Mouse (Mus musculus) myocyte (in vitro differentiated cells): ENCODE measurements around the gene Fam149a.

Experiments
- CEBPB ChIP-seq: IDR thresholded peaks from 2 replicates; pipeline ENCODE4 v1.6.1; 2011; ENCODE audit warnings: mild to moderate bottlenecking, moderate library complexity; ENCODE audit not compliant: poor library complexity, insufficient read depth, severe bottlenecking
- POLR2A ChIP-seq: IDR thresholded peaks from one replicate; pipeline ENCODE4 v1.6.1; 2011; ENCODE audit warnings: low read depth, mild to moderate bottlenecking, control low read depth, moderate library complexity; ENCODE audit not compliant: insufficient read length
- USF1 ChIP-seq: IDR thresholded peaks from one replicate; pipeline ENCODE4 v1.6.1; 2011; ENCODE audit warnings: low read depth, mild to moderate bottlenecking, control low read depth, moderate library complexity

- TF ChIP-seq USF1 = no peak
- no peak for TF ChIP-seq POLR2A
- no peak for TF ChIP-seq CEBPB
These were observed 28.8 kb upstream of the Fam149a start, which contains the start of gene Tlr3 for GRCm38 (mm10) chr8:45410882-45411281.
